Mouse (Mus musculus) urinary bladder, adult 18-20 months (tissue): ENCODE data around the gene Olfr49.
A peak's percentile ranks its signal among the peaks of the same experiment; 100 is the strongest.

Experiments
- DNase-seq, 2 experiments: peaks; one replicate each; pipeline ENCODE4 v3.0.0; 2022; ENCODE audit warnings: low spot score in 2 of 2, mixed read lengths in 2 of 2

Gene Olfr49

DNA sequence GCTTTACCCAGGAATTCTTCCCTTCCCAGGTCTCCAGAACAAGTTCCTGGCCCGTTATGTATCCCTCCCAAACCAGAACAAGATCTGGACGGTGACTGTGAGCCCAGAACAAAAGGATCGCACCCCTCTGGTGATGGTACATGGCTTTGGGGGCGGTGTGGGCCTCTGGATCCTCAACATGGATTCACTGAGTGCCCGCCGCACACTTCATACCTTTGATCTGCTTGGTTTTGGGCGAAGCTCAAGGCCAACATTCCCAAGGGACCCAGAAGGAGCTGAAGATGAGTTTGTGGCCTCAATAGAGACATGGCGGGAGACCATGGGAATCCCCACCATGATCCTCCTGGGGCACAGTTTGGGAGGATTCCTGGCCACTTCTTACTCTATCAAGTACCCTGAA lies 22.1 kb downstream of the Olfr49 start:
- DNase-seq, result no peak

DNA sequence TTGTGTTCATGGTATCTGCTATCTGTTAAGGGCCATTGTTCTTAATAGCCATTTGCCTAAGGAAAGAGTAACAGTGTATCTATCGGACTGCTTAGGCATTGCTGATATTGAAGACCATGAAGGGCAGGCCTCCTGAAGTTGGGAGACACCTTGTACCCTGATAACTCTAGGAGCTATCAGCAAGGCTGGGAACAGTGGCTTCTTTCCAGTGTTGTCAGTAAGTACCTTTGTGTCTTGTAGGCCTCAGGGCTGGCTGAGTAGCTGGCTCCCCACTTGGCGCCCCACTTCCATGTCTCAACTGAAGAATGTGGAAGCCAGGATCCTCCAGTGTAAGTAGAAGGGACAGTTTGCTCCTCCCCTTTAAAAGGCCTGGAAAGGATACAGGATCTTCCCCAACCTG lies 23.4 kb downstream of the Olfr49 start:
- DNase-seq, result no peak

DNA sequence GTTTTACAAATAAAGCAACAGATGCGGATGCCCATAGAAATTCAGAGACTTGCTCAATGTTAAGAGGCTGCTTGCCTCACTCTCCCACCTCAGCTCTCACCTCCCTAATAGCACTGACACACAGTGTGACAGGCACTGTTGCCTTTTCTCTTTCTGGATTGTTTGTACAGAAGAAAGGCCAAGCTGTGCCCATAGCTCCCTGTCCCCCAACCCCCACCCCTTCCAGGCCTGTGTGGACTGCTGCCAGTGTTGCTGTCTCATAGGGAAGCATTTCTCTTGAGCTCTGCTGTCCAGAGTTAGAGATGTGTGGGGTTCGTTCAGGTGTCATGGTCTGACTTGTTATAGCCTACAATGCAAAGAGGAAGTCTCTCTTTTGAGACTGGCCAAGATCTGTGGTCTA lies 24.5 kb downstream of the Olfr49 start:
- DNase-seq, result no peak

DNA sequence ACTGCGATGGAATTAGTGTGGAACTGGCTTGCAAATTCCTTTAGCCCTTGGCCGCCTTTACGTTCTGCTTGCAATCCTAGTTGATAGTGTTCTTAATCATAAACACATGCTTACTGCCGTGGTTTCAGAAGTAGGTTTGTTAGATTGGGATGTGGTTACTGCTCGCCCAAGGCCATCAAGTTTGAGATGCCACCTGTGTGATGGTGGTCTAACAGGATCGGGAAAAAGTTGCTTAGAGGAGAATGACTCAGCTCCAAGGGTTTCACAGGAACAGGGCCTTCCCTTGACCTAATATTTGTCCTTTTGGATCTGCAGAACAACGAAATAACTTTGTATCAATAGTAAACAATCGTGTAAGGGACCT lies 25.0 kb downstream of the Olfr49 start:
- DNase-seq, result no peak

DNA sequence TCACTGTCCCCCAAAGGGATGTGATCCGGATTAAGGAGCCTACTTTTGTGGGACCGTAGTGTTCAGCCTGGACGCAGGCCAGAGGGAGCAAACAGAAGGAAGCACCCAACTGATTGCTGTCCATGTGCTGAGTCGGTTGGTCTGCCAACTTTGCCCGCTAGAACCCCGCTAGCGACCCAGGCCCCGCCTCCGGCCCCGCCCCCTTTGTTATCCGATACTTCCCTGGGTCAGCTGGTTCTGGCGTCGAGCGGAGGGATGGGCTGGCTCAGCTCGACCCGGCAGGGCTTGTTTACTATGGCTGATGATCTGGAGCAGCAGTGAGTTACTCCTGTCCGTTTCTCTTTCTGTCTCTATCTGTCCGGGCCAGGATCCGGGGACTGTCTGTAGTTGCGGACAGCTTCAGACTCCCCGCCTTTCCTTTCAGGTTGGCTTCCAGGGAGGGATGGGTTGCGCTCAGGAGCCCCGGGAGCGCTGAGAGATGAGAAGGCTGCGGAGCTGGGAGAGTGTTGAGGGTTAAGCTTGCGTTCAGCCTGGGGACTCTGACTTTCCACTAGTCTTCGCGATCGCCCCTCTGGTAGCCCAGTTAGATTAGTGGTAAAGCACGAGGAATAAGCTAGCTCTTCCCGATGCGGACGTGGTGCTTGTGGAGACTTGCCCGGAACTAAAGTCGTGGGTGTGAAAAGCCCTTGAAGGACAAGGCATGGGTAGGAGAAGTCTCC lies 25.6 kb downstream of the Olfr49 start:
- peak; percentile 93 to 96 for DNase-seq

DNA sequence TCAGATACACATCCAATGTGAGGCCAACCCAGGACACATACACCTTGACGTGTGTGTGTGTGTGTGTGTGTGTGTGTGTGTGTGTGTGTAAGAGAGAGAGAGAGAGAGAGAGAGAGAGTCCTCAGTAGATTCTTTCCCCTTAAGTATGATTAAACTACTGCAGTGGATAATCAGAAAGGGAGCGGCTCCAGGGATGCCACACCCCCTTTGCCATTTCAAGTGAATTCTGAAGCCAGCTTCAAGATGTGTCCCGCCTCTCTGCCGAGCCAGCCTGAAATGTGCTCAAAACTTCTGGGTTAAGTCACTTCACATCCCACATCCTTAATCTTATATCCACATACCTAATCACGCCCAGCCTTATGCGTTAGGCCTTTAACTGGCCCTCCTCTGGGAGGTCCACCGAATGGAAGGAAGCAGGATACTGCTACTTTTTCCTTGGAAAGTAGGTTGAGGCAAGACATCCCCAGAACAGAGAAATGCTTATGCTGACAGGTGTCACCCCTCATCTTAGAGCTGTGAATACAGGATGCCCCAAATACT lies 26.5 kb downstream of the Olfr49 start:
- DNase-seq, result no peak

DNA sequence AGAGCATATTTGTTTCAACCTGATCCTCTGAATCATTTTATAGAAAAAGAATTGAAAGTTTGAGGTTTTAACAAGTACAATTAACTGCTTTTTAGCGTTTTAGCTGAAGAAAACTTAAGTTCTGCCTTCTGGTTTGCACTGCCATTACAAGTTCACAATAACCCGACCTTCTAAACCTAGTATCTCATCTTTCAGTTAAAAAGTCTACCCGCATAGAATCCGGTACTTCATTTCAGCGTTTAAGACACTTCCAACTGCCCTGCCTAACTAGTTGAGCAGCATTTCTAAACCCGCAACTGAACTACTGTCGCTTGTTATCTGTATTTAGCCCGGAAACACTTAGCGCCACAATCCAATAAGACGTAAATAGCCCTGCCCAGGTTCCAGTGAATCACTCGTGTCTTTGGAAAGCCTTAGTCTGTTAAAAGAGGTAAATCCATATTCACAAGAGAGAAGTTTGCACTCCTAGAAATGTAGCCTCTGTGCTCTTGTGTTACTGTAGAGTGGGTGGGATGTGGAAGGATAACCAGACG lies 30.0 kb downstream of the Olfr49 start:
- no peak for DNase-seq

DNA sequence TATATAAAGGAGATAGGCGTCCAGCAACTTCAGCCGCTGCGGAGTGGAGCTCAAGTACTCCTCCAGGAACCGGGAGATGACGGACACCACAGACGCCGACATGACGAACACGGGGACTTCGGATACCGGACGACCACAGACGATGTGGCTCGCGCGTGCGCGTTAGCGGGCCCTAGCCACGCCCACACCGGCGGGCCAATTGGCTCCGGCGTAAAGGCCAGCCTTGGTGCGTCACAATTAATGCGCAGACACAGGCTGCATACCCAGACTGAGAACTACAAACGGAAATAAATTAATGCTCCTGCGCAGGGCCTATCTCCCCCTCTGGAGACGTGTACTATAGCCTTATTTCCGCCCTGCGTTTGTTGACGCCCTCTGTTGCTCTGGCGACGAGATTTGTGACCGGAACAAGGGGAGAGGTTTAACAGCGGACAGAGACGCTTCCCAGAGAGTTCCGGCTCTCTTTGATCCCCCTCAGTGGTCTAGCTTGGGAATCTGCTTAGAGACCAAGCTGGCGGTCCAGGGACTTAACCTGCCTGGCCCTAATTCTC lies 30.9 kb downstream of the Olfr49 start, which contains the start of the genes Dad1 and Abhd4:
Gene Dad1, minus strand, starts transcription at position 364 of the 551 bp plus-strand sequence.
Gene Abhd4, plus strand, starts transcription at position 448 of the 551 bp plus-strand sequence.
- DNase-seq, result peak; percentile 96 to 98

DNA sequence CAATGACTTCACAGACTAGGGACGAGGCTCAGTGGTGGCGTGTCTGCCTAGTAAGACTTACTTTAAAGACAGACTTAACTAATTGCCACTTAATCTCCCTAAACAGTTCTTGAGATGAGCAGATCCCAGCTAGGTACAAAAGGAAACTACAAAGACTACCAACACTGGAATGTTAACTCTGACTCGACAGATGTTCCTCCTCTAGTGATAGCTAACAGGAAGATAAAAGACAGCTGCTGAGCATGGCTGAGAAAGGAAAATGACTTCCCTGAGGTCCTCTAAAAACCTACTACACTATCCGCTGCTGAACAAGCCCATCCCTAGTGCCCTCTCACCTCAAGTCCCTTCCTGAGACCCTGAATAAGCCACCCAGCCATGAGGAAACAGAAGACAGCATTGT lies 34.6 kb downstream of the Olfr49 start:
- DNase-seq, result no peak

DNA sequence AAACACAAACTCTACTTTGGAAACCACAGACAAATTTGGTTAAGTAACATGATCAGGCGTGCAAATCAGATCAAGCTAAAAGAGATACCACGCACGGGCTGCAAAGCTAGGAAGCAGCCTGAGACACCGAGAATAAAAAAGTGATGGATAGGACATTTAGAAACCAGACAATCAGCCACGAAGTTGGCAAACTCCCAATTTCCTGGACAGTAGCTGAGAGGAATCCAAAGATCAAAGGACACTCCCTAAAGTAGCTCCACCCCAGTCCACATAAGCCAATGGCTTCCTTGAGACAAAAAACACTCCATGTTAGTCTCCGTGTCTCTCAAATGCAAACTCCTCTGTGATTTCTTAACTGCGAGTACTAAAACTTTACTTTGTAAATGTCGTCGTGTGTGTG lies 35.4 kb downstream of the Olfr49 start:
- DNase-seq, result no peak

DNA sequence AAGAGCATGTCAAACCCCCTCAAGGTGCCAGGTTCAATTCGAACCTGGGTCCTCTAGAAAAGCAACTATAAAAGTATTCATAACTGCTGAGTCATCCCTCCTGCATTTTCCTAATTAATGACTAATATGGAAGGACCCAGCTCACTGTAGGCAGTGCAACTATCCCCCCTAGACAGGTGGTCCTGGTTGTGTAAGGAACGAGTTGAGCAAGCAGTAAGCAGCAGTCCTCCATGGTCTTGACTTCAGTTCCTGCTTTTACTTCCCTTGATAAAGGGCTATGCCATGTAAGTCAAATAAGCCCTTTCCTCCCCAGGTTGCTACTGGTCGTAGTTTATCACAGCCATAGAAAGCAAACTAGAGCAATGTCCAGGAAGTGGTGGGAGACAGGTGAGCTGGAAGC lies 38.5 kb downstream of the Olfr49 start:
- no peak for DNase-seq

DNA sequence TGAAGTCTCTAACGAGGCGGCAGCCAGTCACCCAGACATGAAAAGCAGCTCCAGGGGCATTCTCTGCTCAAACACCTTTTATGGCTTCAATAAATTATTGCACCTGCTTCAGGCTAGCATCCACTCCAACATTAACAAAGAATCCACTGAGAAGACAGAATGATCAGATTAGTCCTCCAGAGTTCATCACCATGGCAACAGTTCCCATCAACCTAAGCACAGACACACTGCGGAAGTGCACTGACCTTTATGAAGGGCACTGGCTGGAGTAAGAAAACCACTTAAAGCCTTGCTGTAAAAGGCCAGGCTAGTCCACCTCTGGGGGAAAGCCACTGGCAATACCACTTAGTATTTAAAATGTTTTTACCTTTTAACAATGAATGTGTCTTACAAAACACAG lies 40.6 kb downstream of the Olfr49 start:
- no peak for DNase-seq

DNA sequence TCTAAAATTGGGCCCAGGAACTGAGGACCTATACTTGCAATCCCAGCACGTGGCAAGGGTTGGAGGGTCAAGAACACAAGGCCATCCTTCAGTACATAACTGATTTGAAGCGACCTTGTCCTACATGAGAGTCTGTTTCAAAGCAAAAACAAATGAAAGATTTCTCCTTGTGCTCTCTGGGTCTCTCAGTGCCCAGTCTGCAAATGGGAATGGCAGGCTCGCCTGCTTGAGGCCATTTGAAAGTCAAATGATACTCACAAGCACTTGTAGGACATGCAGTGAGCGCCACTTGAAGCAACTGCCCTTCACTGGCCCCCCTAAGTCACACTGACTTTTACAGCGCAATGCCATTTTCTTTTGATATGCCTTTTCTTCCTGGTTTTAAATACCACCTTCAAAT lies 44.2 kb downstream of the Olfr49 start:
- no peak for DNase-seq

DNA sequence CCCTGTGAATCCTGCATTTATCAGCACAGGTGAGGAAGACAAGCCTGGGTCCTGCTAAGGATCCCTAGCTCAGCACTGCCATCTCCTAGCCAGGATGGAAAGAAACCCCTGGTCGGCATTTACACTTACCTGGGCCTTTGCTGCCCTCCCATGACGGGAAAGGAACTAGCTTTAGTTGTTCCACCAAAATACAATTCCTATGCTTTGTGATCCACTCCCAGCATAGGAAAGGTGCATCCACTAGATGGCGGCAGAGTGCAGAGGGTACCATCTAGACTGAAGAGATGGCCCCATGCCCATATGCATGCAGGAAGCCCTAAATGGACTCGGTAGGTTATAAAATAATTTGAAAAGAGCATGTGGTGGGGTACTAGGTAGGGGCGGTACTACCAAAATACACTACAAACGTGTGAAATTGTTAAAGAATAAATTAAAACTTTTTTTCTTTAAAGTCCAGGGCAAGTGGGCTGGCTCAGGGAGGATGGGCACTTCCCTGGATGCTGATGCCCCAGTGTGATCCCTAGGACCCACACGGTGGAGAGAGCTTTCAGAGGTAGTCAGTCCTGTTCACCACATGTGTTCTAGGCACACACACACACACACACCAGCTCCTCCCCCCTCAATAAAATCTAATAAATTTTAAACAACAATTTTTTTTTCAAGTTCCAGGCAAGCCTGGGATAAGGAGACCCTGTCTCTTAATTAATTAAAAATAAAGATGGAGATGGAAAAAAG lies 45.6 kb downstream of the Olfr49 start:
- peak; percentile 69 to 70 for DNase-seq

DNA sequence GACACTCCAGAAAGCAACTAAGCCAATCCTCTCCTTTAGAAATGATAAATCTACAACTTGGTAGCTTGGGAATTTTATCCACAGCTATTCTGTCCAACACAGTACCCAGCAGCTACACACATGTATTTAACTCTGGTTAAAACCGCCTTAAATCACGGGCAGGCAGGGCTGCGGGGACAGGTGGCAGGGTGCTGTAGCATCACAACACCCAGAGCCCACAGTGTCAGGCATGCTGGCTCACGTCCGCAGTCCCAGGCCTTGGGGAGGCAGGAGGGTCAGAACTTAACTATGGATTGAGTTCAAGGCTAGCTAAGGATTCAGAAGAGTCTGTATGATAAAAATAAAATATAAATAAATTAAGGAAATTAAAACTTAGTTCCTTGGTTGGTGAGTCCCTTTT lies 47.9 kb downstream of the Olfr49 start:
- no peak for DNase-seq

DNA sequence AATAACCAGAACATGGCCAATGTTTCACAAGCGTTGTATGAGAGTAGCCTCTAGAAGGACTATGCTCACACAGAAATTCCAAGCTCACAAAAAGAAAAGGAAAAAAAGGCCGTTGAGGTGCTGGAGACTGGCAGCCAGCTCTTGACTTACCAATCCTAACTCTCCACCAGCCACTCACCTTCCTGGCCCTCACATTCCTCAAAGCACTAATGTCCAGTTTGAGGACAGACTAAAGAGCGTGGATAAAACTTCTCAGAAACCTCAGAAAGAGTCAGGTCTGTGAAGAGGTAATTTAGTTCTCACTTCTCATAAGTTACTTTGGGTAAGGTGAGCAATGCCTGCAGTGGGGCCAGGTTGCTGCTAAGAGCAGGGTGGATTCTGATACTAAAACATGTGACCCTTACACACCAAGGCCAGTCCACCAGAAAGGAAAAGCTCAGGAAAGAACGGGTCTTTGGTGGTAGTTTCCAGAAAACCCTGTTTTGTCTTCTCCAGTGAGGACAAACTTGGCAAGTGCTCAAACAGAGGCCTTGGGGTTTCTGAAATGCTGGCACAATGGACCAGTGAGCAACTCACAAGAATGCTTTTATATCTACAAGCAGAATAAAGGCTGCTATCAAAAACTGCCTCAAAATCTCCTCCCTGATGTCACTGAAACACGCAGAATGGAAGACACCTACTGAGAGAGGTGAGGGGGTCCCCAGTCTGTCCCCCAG lies 48.8 kb downstream of the Olfr49 start:
- DNase-seq, result no peak

DNA sequence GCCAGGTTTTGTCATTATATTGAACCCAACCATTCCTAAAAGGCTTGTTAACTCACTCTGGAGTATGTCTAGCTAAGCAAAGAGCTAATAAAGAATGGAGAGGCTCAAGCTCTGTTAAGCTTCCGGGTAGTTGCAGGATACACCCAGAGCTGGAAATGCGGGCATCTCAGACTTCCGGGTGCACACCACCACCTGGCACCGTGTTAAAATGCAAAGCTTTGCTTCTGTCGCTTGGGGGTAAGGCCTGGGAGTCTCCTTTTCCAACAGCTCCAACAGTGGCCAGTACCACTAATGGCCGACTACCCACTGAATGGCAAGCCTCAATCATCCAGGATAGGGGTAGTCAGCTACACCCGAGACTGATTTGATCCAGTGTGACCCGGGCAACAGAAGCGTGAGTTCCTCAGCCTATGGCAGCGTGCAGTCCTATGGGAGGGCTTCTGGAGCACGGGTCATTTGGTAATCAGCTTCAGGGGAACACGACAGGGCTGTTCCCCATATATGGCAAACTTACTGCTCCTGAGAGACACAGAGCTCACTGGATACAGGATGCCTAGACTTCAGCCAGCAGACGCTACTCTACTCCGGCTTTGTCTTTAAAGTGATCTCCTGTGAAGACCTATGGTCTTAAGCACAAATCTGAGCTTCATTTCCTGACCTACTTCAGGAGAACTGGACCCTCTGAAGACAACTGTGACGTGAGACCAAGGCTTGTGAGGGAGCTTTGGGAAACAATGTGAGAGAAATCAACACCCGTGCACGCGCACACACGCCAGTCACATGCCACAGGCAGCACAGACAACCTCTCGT lies 50.3 kb downstream of the Olfr49 start:
- DNase-seq, result no peak

DNA sequence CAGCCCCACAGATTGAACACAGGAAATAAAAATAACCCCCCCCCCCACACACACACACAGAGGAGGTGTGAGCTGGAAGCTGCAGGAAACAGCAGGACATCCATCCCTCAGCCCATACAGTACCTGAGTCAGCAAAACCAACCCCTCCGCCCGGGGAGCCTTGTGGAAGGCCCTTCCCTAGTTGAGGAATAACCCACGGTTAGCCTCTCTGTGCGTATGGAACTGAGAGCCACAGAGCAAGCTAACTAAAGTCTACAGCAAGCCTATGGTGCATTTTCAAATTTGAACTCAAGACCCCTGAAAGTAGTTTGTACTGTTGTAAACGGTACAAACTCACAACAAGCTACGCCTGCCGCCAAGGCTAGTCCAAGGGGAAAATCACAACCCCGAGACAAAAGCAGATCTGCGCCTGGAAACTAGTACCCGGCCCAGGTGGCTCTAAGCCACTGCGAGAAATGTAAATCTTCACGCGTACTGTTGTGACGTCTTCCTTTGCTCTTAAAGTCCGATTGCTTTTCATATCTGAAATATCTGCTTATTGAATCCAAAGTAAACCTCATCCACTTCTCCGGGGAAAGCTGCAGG lies 51.1 kb downstream of the Olfr49 start:
- no peak for DNase-seq

DNA sequence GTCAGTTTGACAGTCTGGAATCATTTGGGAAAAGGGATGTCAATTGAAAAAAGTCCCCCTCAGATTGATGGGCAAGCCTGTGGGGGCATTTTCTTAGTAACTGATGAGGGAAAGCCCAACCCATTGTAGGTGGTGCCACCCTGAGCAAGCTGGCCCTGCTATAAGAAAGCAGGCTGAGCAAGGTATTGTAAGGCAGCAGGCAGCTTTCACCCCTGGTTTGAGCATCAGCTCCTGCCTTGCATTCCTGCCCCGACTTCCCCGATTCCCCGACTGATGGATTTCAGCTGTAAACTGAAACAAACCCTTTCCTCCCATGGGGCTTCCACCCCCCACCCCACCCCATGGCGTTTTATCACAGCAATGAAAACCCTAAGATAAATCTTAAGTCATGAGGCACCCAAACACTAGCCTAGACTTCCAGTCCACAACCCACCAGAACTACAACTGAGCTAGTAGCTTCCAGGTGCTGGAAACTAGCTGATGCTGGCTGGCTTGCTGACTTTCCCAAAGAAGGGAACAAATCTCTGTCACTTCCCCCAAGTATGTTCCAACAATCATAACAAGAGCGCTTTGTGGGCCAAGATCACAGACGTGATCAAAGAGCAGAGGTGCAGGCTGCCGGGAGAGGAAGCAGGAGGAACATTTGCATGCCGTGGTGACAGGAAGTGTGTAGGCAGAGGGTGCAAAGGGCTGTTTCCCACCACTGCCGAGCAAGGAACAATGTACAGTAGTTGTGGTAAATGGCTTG lies 51.8 kb downstream of the Olfr49 start:
- no peak for DNase-seq

DNA sequence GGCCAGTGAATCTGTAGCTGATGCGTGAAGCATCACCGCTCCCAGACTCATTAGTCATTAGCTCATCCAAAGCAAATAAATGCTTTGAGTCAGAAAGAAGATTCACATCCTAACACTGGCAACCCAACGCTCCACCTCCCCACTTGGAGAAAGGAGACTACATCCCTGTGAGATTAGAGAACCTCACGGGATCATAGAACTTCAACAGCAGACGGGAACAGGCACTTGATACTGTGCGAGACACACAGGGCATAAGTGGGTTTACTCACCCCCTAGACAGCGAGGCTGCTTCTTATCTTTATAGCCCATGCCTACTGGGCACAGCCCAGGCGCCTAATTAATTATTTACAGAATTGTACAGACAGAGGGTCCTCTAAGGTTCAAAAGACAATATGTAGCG lies 52.6 kb downstream of the Olfr49 start:
- no peak for DNase-seq
